Mouse (Mus musculus) splenic B cell, adult 2 months (primary cell): ENCODE results near the gene Hnrnpll.
A peak's percentile ranks its signal among the peaks of the same experiment; 100 is the strongest.
"Not testable (repeated sequence)": the region's sequence is repeated elsewhere in the genome, so short reads cannot be mapped to it uniquely, and the experiment has no call there.

Experiments used
- DNase-seq: peaks from one replicate; pipeline ENCODE4 v3.0.0-alpha.2; 2011; ENCODE audit warnings: low read depth, low spot score
- H3K27me3 ChIP-seq: 2 replicates; pipeline ENCODE4 v1.6.1; 2012; ENCODE audit warnings: mild to moderate bottlenecking, low read length, moderate library complexity, mixed read lengths; ENCODE audit not compliant: control insufficient read depth, poor library complexity, insufficient read depth, severe bottlenecking
- H3K36me3 ChIP-seq: 2 replicates; pipeline ENCODE4 v1.6.1; 2012; ENCODE audit warnings: mild to moderate bottlenecking, low read length, moderate library complexity, mixed read lengths; ENCODE audit not compliant: control insufficient read depth, poor library complexity, insufficient read depth, severe bottlenecking

The Hnrnpll gene

GRCm38 (mm10) chr17:80026189-80026936 lies 35.8 kb downstream of the Hnrnpll start:
- no peaks in the 10 kb centered on the region for H3K27me3 ChIP-seq
- no peak for DNase-seq
- no peaks in the 10 kb centered on the region for H3K36me3 ChIP-seq

GRCm38 (mm10) chr17:80022090-80022489 lies 40.0 kb downstream of the Hnrnpll start:
- DNase-seq: no peak
- no peaks in the 10 kb centered on the region for H3K27me3 ChIP-seq
- H3K36me3 ChIP-seq: no peaks in the 10 kb centered on the region

- no peaks in the 10 kb centered on the region for H3K27me3 ChIP-seq
- no peaks in the 10 kb centered on the region for H3K36me3 ChIP-seq
- DNase-seq: peak; percentile 13
Observed at GRCm38 (mm10) chr17:80020495-80020894, 41.6 kb downstream of the Hnrnpll start.

- Histone ChIP-seq H3K27me3 (no peaks in the 10 kb centered on the region), H3K36me3 (no peaks in the 10 kb centered on the region)
- DNase-seq: peak; percentile 9
Observed at GRCm38 (mm10) chr17:80018976-80019541, 43.1 kb downstream of the Hnrnpll start.

GRCm38 (mm10) chr17:80018239-80018975 lies 43.7 kb downstream of the Hnrnpll start:
- no peak for DNase-seq
- Histone ChIP-seq H3K36me3 (no peaks in the 10 kb centered on the region), H3K27me3 (no peaks in the 10 kb centered on the region)

- H3K27me3 ChIP-seq: no peaks in the 10 kb centered on the region
- peak; percentile 60 for DNase-seq
- H3K36me3 ChIP-seq: no peaks in the 10 kb centered on the region
Observed at GRCm38 (mm10) chr17:80017389-80017788, 44.7 kb downstream of the Hnrnpll start.

- DNase-seq, H3K36me3 ChIP-seq, H3K27me3 ChIP-seq: not testable (repeated sequence)
Observed at GRCm38 (mm10) chr17:80016400-80016799, 45.7 kb downstream of the Hnrnpll start.

- no peak for DNase-seq
- Histone ChIP-seq H3K27me3 (no peaks in the 10 kb centered on the region), H3K36me3 (no peaks in the 10 kb centered on the region; the same call in 1 of the 2 replicates)
Observed at GRCm38 (mm10) chr17:80014361-80014809, 47.7 kb downstream of the Hnrnpll start.

- Histone ChIP-seq H3K36me3 (no peaks in the 10 kb centered on the region; the same call in 1 of the 2 replicates), H3K27me3 (no peaks in the 10 kb centered on the region)
- no peak for DNase-seq
Observed at GRCm38 (mm10) chr17:80009926-80010325, 52.2 kb downstream of the Hnrnpll start.

GRCm38 (mm10) chr17:80008847-80009246 lies 53.3 kb downstream of the Hnrnpll start:
- DNase-seq: peak; percentile 29
- no peaks in the 10 kb centered on the region; the same call in 1 of the 2 replicates for H3K36me3 ChIP-seq
- H3K27me3 ChIP-seq: no peaks in the 10 kb centered on the region

- Histone ChIP-seq H3K27me3 (no peaks in the 10 kb centered on the region), H3K36me3 (no peaks in the 10 kb centered on the region; the same call in 1 of the 2 replicates)
- peak; percentile 74 for DNase-seq
Observed at GRCm38 (mm10) chr17:80004345-80005239, 57.5 kb downstream of the Hnrnpll start.

- not testable (repeated sequence) for H3K36me3 ChIP-seq, H3K27me3 ChIP-seq, DNase-seq
Observed at GRCm38 (mm10) chr17:80003851-80004250, 58.3 kb downstream of the Hnrnpll start.

- Histone ChIP-seq H3K27me3 (no peaks in the 10 kb centered on the region), H3K36me3 (no peaks in the 10 kb centered on the region)
- no peak for DNase-seq
Observed at GRCm38 (mm10) chr17:80002385-80002852, 59.7 kb downstream of the Hnrnpll start.

- H3K27me3 ChIP-seq: no peaks in the 10 kb centered on the region
- no peak for DNase-seq
- H3K36me3 ChIP-seq: no peaks in the 10 kb centered on the region
Observed at GRCm38 (mm10) chr17:79999631-80000030, 62.5 kb downstream of the Hnrnpll start.
